Mouse (Mus musculus) frontal cortex, postnatal 25 days (tissue): ENCODE data around the gene a.
"Not testable (repeated sequence)": the region's sequence is repeated elsewhere in the genome, so short reads cannot be mapped to it uniquely, and the experiment has no call there.

Experiments
- DNase-seq, 2 experiments: peaks; one replicate each; pipeline ENCODE4 v3.0.0; 2022; ENCODE audit warnings: low spot score in 2 of 2

The a gene

GRCm38 (mm10) chr2:155052681-155053080 is 261.5 kb downstream of the a start:
- DNase-seq, result no peak

GRCm38 (mm10) chr2:155053512-155053911 is 262.3 kb downstream of the a start:
- not testable (repeated sequence) for DNase-seq

- DNase-seq, result no peak
Measured at GRCm38 (mm10) chr2:155054672-155055071, 263.5 kb downstream of the a start.

- no peak for DNase-seq
Measured at GRCm38 (mm10) chr2:155056076-155056578, 264.9 kb downstream of the a start.

GRCm38 (mm10) chr2:155057361-155057760 is 266.2 kb downstream of the a start:
- no peak for DNase-seq

- DNase-seq, result no peak
Measured at GRCm38 (mm10) chr2:155071027-155071426, 279.8 kb downstream of the a start.

- no peak for DNase-seq
Measured at GRCm38 (mm10) chr2:155072353-155073145, 281.3 kb downstream of the a start.

GRCm38 (mm10) chr2:155073347-155073746 is 282.1 kb downstream of the a start:
- no peak for DNase-seq

GRCm38 (mm10) chr2:155073978-155074765 is 283.0 kb downstream of the a start, which contains the start of gene Ahcy:
Gene Ahcy, minus strand, starts transcription at chr2:155074497.
- peak; percentile 82 to 83 for DNase-seq

- DNase-seq, result peak in 1 of 2 experiments; percentile 8
Measured at GRCm38 (mm10) chr2:155074766-155075330, 283.6 kb downstream of the a start.

GRCm38 (mm10) chr2:155075649-155076048 is 284.4 kb downstream of the a start:
- no peak for DNase-seq

- no peak for DNase-seq
Measured at GRCm38 (mm10) chr2:155079500-155080178, 288.4 kb downstream of the a start.

- no peak for DNase-seq
Measured at GRCm38 (mm10) chr2:155080179-155080530, 289.0 kb downstream of the a start.

- DNase-seq, result no peak
Measured at GRCm38 (mm10) chr2:155081056-155081455, 289.9 kb downstream of the a start.

GRCm38 (mm10) chr2:155082121-155082803 is 291.1 kb downstream of the a start:
- peak; percentile 35 to 52 for DNase-seq

- DNase-seq, result no peak
Measured at GRCm38 (mm10) chr2:155084546-155084945, 293.3 kb downstream of the a start.

- DNase-seq, result no peak
Measured at GRCm38 (mm10) chr2:155086328-155086727, 295.1 kb downstream of the a start.

- no peak for DNase-seq
Measured at GRCm38 (mm10) chr2:155088264-155088663, 297.1 kb downstream of the a start.

GRCm38 (mm10) chr2:155090909-155091742 is 299.9 kb downstream of the a start:
- no peak for DNase-seq

- no peak for DNase-seq
Measured at GRCm38 (mm10) chr2:155091743-155092075, 300.5 kb downstream of the a start.
